Mouse (Mus musculus) CH12.LX (cell line): ENCODE measurements around the gene C1qtnf5. TPM values are rescaled to one million over a fixed set of nuclear protein-coding genes. Genes with fewer than 3 reads are reported as not detected.
A peak's percentile ranks its signal among the peaks of the same experiment; 100 is the strongest.

Experiments
- DNase-seq: peaks from one replicate; pipeline ENCODE4 v3.0.0-alpha.2; 2013; ENCODE audit errors: extremely low read depth
- H3K27ac ChIP-seq: 2 replicates; pipeline ENCODE4 v1.5.1; 2012; ENCODE audit warnings: low read depth, mild to moderate bottlenecking, control low read depth, moderate library complexity; ENCODE audit not compliant: insufficient read depth
- H3K27me3 ChIP-seq: replicated peaks from 2 replicates; pipeline ENCODE3; 2012; ENCODE audit warnings: inconsistent platforms
- H3K36me3 ChIP-seq, 2 experiments: replicated peaks in 1 of 2; 2 replicates each; pipeline versions ENCODE3 to v1.6.1; 2012; ENCODE audit warnings: inconsistent platforms in 1 of 2, low read length in 1 of 2, mild to moderate bottlenecking in 1 of 2, mixed read lengths in 1 of 2, moderate library complexity in 1 of 2; ENCODE audit not compliant: control insufficient read depth in 1 of 2, insufficient read depth in 1 of 2
- H3K4me1 ChIP-seq, 2 experiments: 2 replicates each; pipeline ENCODE4 v1.6.1; 2012; ENCODE audit warnings: inconsistent platforms in 1 of 2, moderate library complexity in 1 of 2; ENCODE audit not compliant: insufficient read depth in 2 of 2, control insufficient read depth in 1 of 2
- H3K4me2 ChIP-seq: 2 replicates; pipeline ENCODE4 v1.6.1; 2012; ENCODE audit warnings: low read depth, mild to moderate bottlenecking, control low read depth; ENCODE audit not compliant: poor library complexity, insufficient read depth, severe bottlenecking
- H3K4me3 ChIP-seq, 3 experiments: fragments of 150-350 bp in 1 of 3; sonication (generic) in 1 of 3; replicated peaks in 1 of 3; 2 replicates each; pipeline versions ENCODE3 to v1.5.1; 2011 to 2012; ENCODE audit warnings: low read depth in 2 of 3, low read length in 2 of 3, mild to moderate bottlenecking in 2 of 3, moderate library complexity in 2 of 3, control low read depth in 1 of 3, improper control_type of control experiment in 1 of 3, inconsistent platforms in 1 of 3, mixed read lengths in 1 of 3; ENCODE audit not compliant: poor library complexity in 1 of 3
- H3K79me2 ChIP-seq: replicated peaks from 2 replicates; pipeline ENCODE4 v1.6.1; 2012; ENCODE audit warnings: mild to moderate bottlenecking, moderate library complexity; ENCODE audit not compliant: control insufficient read depth, poor library complexity, insufficient read depth, severe bottlenecking; ENCODE audit errors: extremely low read depth
- H3K9ac ChIP-seq: 2 replicates; pipeline ENCODE4 v1.6.1; 2012; ENCODE audit warnings: low read depth, mild to moderate bottlenecking, control low read depth, moderate library complexity; ENCODE audit not compliant: insufficient read depth
- H3K9me3 ChIP-seq: replicated peaks from 2 replicates; pipeline ENCODE3; 2012; ENCODE audit warnings: low read length, inconsistent platforms, mixed read lengths
- CHD1 ChIP-seq: IDR thresholded peaks from 2 replicates; pipeline ENCODE4 v1.6.1; 2012; ENCODE audit warnings: low read depth, low read length, improper control_type of control experiment, inconsistent platforms
- CHD2 ChIP-seq: IDR thresholded peaks from 2 replicates; pipeline ENCODE4 v1.6.1; 2011; ENCODE audit warnings: low read length, improper control_type of control experiment
- EP300 ChIP-seq: IDR thresholded peaks from 2 replicates; pipeline ENCODE4 v1.6.1; 2011; ENCODE audit warnings: low read length, improper control_type of control experiment
- HCFC1 ChIP-seq: IDR thresholded peaks from 2 replicates; pipeline ENCODE4 v1.6.1; 2012; ENCODE audit warnings: low read depth, mild to moderate bottlenecking, inconsistent platforms, low read length, improper control_type of control experiment
- IRF4 ChIP-seq: IDR thresholded peaks from 2 replicates; pipeline ENCODE4 v1.6.1; 2014; ENCODE audit warnings: low read depth, mild to moderate bottlenecking, inconsistent platforms, low read length, improper control_type of control experiment
- JUND ChIP-seq: conservative IDR thresholded peaks from 2 replicates; pipeline ENCODE4 v1.6.1; 2011; ENCODE audit warnings: low read depth, low read length, improper control_type of control experiment
- MAFK ChIP-seq: IDR thresholded peaks from 2 replicates; pipeline ENCODE4 v1.6.1; 2011; ENCODE audit warnings: low read length, improper control_type of control experiment; ENCODE audit not compliant: insufficient replicate concordance
- MAZ ChIP-seq: IDR thresholded peaks from 2 replicates; pipeline ENCODE4 v1.6.1; 2012; ENCODE audit warnings: low read depth, mild to moderate bottlenecking, inconsistent platforms, low read length, improper control_type of control experiment, moderate library complexity
- MXI1 ChIP-seq: IDR thresholded peaks from 2 replicates; pipeline ENCODE4 v1.6.1; 2011; ENCODE audit warnings: mild to moderate bottlenecking, low read depth, low read length, improper control_type of control experiment
- NRF1 ChIP-seq: IDR thresholded peaks from 2 replicates; pipeline ENCODE4 v1.6.1; 2014; ENCODE audit warnings: low read depth, mild to moderate bottlenecking, inconsistent platforms, low read length, improper control_type of control experiment, moderate library complexity
- POLR2A ChIP-seq: IDR thresholded peaks from 2 replicates; pipeline ENCODE4 v1.6.1; 2011; ENCODE audit warnings: low read depth, mild to moderate bottlenecking, improper control_type of control experiment, low read length
- RCOR1 ChIP-seq: conservative IDR thresholded peaks from 2 replicates; pipeline ENCODE4 v1.6.1; 2012; ENCODE audit warnings: low read depth, mild to moderate bottlenecking, inconsistent platforms, low read length, improper control_type of control experiment
- SIN3A ChIP-seq: IDR thresholded peaks from 2 replicates; pipeline ENCODE4 v1.6.1; 2012; ENCODE audit warnings: low read length, improper control_type of control experiment, inconsistent platforms
- SMC3 ChIP-seq: IDR thresholded peaks from 2 replicates; pipeline ENCODE4 v1.6.1; 2011; ENCODE audit warnings: low read depth, low read length, improper control_type of control experiment
- TBP ChIP-seq: conservative IDR thresholded peaks from 2 replicates; pipeline ENCODE4 v1.6.1; 2011; ENCODE audit warnings: low read depth, low read length, improper control_type of control experiment
- UBTF ChIP-seq: IDR thresholded peaks from 2 replicates; pipeline ENCODE4 v1.6.1; 2012; ENCODE audit warnings: low read depth, mild to moderate bottlenecking, inconsistent platforms, low read length, improper control_type of control experiment, moderate library complexity
- ZMIZ1 ChIP-seq: IDR thresholded peaks from 2 replicates; pipeline ENCODE4 v1.6.1; 2012; ENCODE audit warnings: low read depth, mild to moderate bottlenecking, inconsistent platforms, low read length, improper control_type of control experiment
- dilution Hi-C: fragments of 300-500 bp; cut with MboI; formaldehyde crosslinking; loops from 2 replicates; pipeline ENCODE4 v1.14.3; 2020; ENCODE audit warnings: low sequenced_read_pairs; ENCODE audit not compliant: extremely low pct_unique_long_range_greater_than_20kb, extremely low pct_ligation_motif_present
- in situ Hi-C: fragments of 300-500 bp; cut with MboI; formaldehyde crosslinking; loops from 3 replicates; pipeline ENCODE4 v1.14.3; 2019; ENCODE audit warnings: low sequenced_read_pairs, low pct_ligation_motif_present, low pct_unique_long_range_greater_than_20kb, mixed read lengths
- polyA plus RNA-seq: library from polyadenylated mRNA; unstranded; fragments of >175 nt; gene quantifications from 2 replicates; pipeline ENCODE4 v1.2.1, GENCODE M21; 2012; ENCODE audit warnings: low read depth; ENCODE audit not compliant: insufficient read length
- total RNA-seq, 2 experiments: library from RNA; depleted of rRNA; stranded (reverse); fragments of 300-350 nt in 1 of 2; fragments of >200 nt in 1 of 2; gene quantifications; 2 replicates each; pipeline ENCODE4 v1.2.3; 2012 to 2014

C1qtnf5 gene
- total and polyA plus RNA-seq, 3 experiments, result not detected

GRCm38 (mm10) chr9:44093612-44094503, 13.2 kb upstream of the C1qtnf5 start (continued):
- TF ChIP-seq EP300, result peak; percentile 34; the same call in 1 of the 2 replicates

- H3K4me3 ChIP-seq, result no peak overlapping the region
- DNase-seq, result no peak
- H3K9ac ChIP-seq, result no peak overlapping the region
- no peaks in the 10 kb centered on the region for H3K27me3 ChIP-seq
- H3K36me3 ChIP-seq, result peaks cover 3 to 35% of the 10 kb centered on the region in 2 experiments
- no peak overlapping the region for H3K27ac ChIP-seq
- in situ Hi-C loops, result no loop called here
- TF ChIP-seq CHD1 (no peak), SIN3A (0 out of 2 replicates have a peak, but pooled peaks have one; percentile 2)
- TF ChIP-seq, all 38 proteins: peak for 1
- Histone ChIP-seq H3K4me2 (no peak overlapping the region), H3K9me3 (no peaks in the 10 kb centered on the region), H3K4me1 (peaks cover 2 to 27% of the 10 kb centered on the region in 2 experiments; a peak in 3 of 4 replicates), H3K79me2 (no peaks in the 10 kb centered on the region)
- dilution Hi-C loops, result no loop called here
Observed at GRCm38 (mm10) chr9:44094737-44095136, 12.3 kb upstream of the C1qtnf5 start.

- in situ Hi-C loops, result no loop called here
- no peaks in the 10 kb centered on the region for H3K27me3 ChIP-seq
- dilution Hi-C loops, result no loop called here
- no peaks in the 10 kb centered on the region for H3K79me2 ChIP-seq
- H3K4me2 ChIP-seq, result no peak overlapping the region
- H3K9me3 ChIP-seq, result no peaks in the 10 kb centered on the region
- H3K36me3 ChIP-seq, result peaks cover 3 to 41% of the 10 kb centered on the region in 2 experiments
- no peak overlapping the region for H3K9ac ChIP-seq
- no peak overlapping the region for H3K4me3 ChIP-seq
- H3K4me1 ChIP-seq, result peaks cover 2 to 21% of the 10 kb centered on the region in 2 experiments; a peak in 2 of 4 replicates
- no peak overlapping the region for H3K27ac ChIP-seq
- DNase-seq, result no peak
- TF ChIP-seq MXI1 (no peak), HCFC1 (no peak), RCOR1 (no peak), MAFK (no peak), CHD2 (no peak), SMC3 (no peak), JUND (no peak), ZMIZ1 (no peak), NRF1 (no peak), TBP (no peak), MAZ (no peak), UBTF (no peak), IRF4 (no peak), POLR2A (no peak)
Observed at GRCm38 (mm10) chr9:44095781-44096180, 11.3 kb upstream of the C1qtnf5 start.
